Mouse (Mus musculus): Measurements from ENCODE around the gene Rap1b. TPM values are rescaled to one million over a fixed set of nuclear protein-coding genes. Genes with fewer than 3 reads are reported as not detected.

Gene Rap1b
- polyA plus RNA-seq, 1 experiment from 2014 or later, result 146 TPM

GRCm38 (mm10) chr10:117829472-117830155 is 16.2 kb downstream of the Rap1b start:
- WGBS, result 94% methylated on average over 7 of the region's 7 CpGs

GRCm38 (mm10) chr10:117829022-117829421 is 16.8 kb downstream of the Rap1b start:
- DNase-seq (ENCODE audit: low spot score), result no peak

More at GRCm38 (mm10) chr10:117829472-117830155, 16.2 kb downstream of the Rap1b start:
- no peak overlapping the region for H3K27ac ChIP-seq (replicated peaks)
- H3K36me3 ChIP-seq, result no peaks in the 10 kb centered on the region; the same call in 1 of the 2 replicates
- no peaks in the 10 kb centered on the region for H3K9me3 ChIP-seq (replicated peaks)
- H3K4me1 ChIP-seq, result no peaks in the 10 kb centered on the region
- H3K4me3 ChIP-seq, result no peak overlapping the region
- DNase-seq (ENCODE audit: low spot score), result no peak
- no peaks in the 10 kb centered on the region for H3K27me3 ChIP-seq (ENCODE audit: low read depth, poor library complexity, severe bottlenecking)

GRCm38 (mm10) chr10:117828536-117828935 is 17.3 kb downstream of the Rap1b start:
- Histone ChIP-seq H3K4me3 (no peak overlapping the region), H3K4me1 (no peaks in the 10 kb centered on the region), H3K27me3 (ENCODE audit: low read depth, poor library complexity, severe bottlenecking) (no peaks in the 10 kb centered on the region), H3K36me3 (peaks cover 9% of the 10 kb centered on the region), H3K27ac (replicated peaks) (no peak overlapping the region), H3K9me3 (replicated peaks) (no peaks in the 10 kb centered on the region)
- DNase-seq (ENCODE audit: low spot score), result no peak
- WGBS, result 77% methylated on average over 4 of the region's 4 CpGs

More at GRCm38 (mm10) chr10:117829022-117829421, 16.8 kb downstream of the Rap1b start:
- Histone ChIP-seq H3K4me1 (no peaks in the 10 kb centered on the region), H3K27me3 (ENCODE audit: low read depth, poor library complexity, severe bottlenecking) (no peaks in the 10 kb centered on the region), H3K36me3 (peaks cover 6% of the 10 kb centered on the region; the same call in 1 of the 2 replicates), H3K4me3 (no peak overlapping the region), H3K27ac (replicated peaks) (no peak overlapping the region), H3K9me3 (replicated peaks) (no peaks in the 10 kb centered on the region)
- 84% methylated on average over 4 of the region's 4 CpGs for WGBS

- no peaks in the 10 kb centered on the region for H3K4me1 ChIP-seq
- no peak overlapping the region for H3K4me3 ChIP-seq
- DNase-seq (ENCODE audit: low spot score), result no peak
- H3K27ac ChIP-seq (replicated peaks), result no peak overlapping the region
- no peaks in the 10 kb centered on the region for H3K9me3 ChIP-seq (replicated peaks)
- H3K27me3 ChIP-seq (ENCODE audit: low read depth, poor library complexity, severe bottlenecking), result no peaks in the 10 kb centered on the region
- WGBS, result 92% methylated on average over 4 of the region's 4 CpGs
- peaks cover 46% of the 10 kb centered on the region for H3K36me3 ChIP-seq
Observed at GRCm38 (mm10) chr10:117824647-117825046, 21.2 kb downstream of the Rap1b start.

- WGBS, result 85% methylated on average over 4 of the region's 4 CpGs
- no peak overlapping the region for H3K27ac ChIP-seq (replicated peaks)
- no peaks in the 10 kb centered on the region for H3K27me3 ChIP-seq (ENCODE audit: low read depth, poor library complexity, severe bottlenecking)
- H3K36me3 ChIP-seq, result peaks cover 51% of the 10 kb centered on the region
- no peaks in the 10 kb centered on the region for H3K4me1 ChIP-seq
- no peak overlapping the region for H3K4me3 ChIP-seq
- no peak for DNase-seq (ENCODE audit: low spot score)
- H3K9me3 ChIP-seq (replicated peaks), result no peaks in the 10 kb centered on the region
Observed at GRCm38 (mm10) chr10:117824139-117824538, 21.7 kb downstream of the Rap1b start.

GRCm38 (mm10) chr10:117823321-117823720 is 22.5 kb downstream of the Rap1b start:
- 90% methylated on average over 6 of the region's 6 CpGs for WGBS
- Histone ChIP-seq H3K27ac (replicated peaks) (no peak overlapping the region), H3K36me3 (peaks cover 59% of the 10 kb centered on the region)

GRCm38 (mm10) chr10:117818600-117818999 is 27.2 kb downstream of the Rap1b start:
- WGBS, result 90% methylated on average over 6 of the region's 6 CpGs
- H3K9me3 ChIP-seq (replicated peaks), result no peaks in the 10 kb centered on the region
- DNase-seq (ENCODE audit: low spot score), result no peak
- H3K36me3 ChIP-seq, result peaks cover 96% of the 10 kb centered on the region
- no peaks in the 10 kb centered on the region for H3K27me3 ChIP-seq (ENCODE audit: low read depth, poor library complexity, severe bottlenecking)
- no peaks in the 10 kb centered on the region for H3K4me1 ChIP-seq
- H3K4me3 ChIP-seq, result no peak overlapping the region
- H3K27ac ChIP-seq (replicated peaks), result no peak overlapping the region

More at GRCm38 (mm10) chr10:117823321-117823720, 22.5 kb downstream of the Rap1b start:
- Histone ChIP-seq H3K9me3 (replicated peaks) (no peaks in the 10 kb centered on the region), H3K27me3 (ENCODE audit: low read depth, poor library complexity, severe bottlenecking) (no peaks in the 10 kb centered on the region), H3K4me1 (no peaks in the 10 kb centered on the region), H3K4me3 (no peak overlapping the region)
- no peak for DNase-seq (ENCODE audit: low spot score)

- no peaks in the 10 kb centered on the region for H3K9me3 ChIP-seq (replicated peaks)
- DNase-seq (ENCODE audit: low spot score), result no peak
- no peaks in the 10 kb centered on the region for H3K4me1 ChIP-seq
- 94% methylated on average over 6 of the region's 6 CpGs for WGBS
- H3K27me3 ChIP-seq (ENCODE audit: low read depth, poor library complexity, severe bottlenecking), result no peaks in the 10 kb centered on the region
- H3K36me3 ChIP-seq, result peaks cover 97% of the 10 kb centered on the region
- no peak overlapping the region for H3K27ac ChIP-seq (replicated peaks)
- H3K4me3 ChIP-seq, result no peak overlapping the region
Observed at GRCm38 (mm10) chr10:117816721-117817120, 29.1 kb downstream of the Rap1b start.

GRCm38 (mm10) chr10:117812501-117812900 is 33.3 kb downstream of the Rap1b start:
- peaks cover 68% of the 10 kb centered on the region for H3K36me3 ChIP-seq
- H3K4me1 ChIP-seq, result 0 out of 2 replicates have a peak, but pooled peaks cover 3% of the 10 kb centered on the region
- no peak for DNase-seq (ENCODE audit: low spot score)
- 96% methylated on average over 2 of the region's 2 CpGs for WGBS
- H3K9me3 ChIP-seq (replicated peaks), result no peaks in the 10 kb centered on the region
- no peaks in the 10 kb centered on the region for H3K27me3 ChIP-seq (ENCODE audit: low read depth, poor library complexity, severe bottlenecking)
- no peak overlapping the region for H3K4me3 ChIP-seq
- no peak overlapping the region for H3K27ac ChIP-seq (replicated peaks)

GRCm38 (mm10) chr10:117811555-117811954 is 34.3 kb downstream of the Rap1b start:
- WGBS, result 92% methylated on average over 8 of the region's 8 CpGs
- Histone ChIP-seq H3K27ac (replicated peaks) (no peak overlapping the region), H3K4me3 (no peak overlapping the region), H3K9me3 (replicated peaks) (no peaks in the 10 kb centered on the region), H3K4me1 (0 out of 2 replicates have a peak, but pooled peaks cover 3% of the 10 kb centered on the region), H3K36me3 (peaks cover 59% of the 10 kb centered on the region), H3K27me3 (ENCODE audit: low read depth, poor library complexity, severe bottlenecking) (no peaks in the 10 kb centered on the region)
- no peak for DNase-seq (ENCODE audit: low spot score)

- Histone ChIP-seq H3K4me1 (0 out of 2 replicates have a peak, but pooled peaks cover 3% of the 10 kb centered on the region), H3K36me3 (peaks cover 49% of the 10 kb centered on the region), H3K4me3 (no peak overlapping the region), H3K9me3 (replicated peaks) (no peaks in the 10 kb centered on the region), H3K27me3 (ENCODE audit: low read depth, poor library complexity, severe bottlenecking) (no peaks in the 10 kb centered on the region), H3K27ac (replicated peaks) (no peak overlapping the region)
- no peak for DNase-seq (ENCODE audit: low spot score)
- WGBS, result 82% methylated on average over 11 of the region's 11 CpGs
Observed at GRCm38 (mm10) chr10:117810506-117810905, 35.3 kb downstream of the Rap1b start.

- no peaks in the 10 kb centered on the region for H3K27me3 ChIP-seq (ENCODE audit: low read depth, poor library complexity, severe bottlenecking)
- 89% methylated on average over 6 of the region's 6 CpGs for WGBS
- no peak overlapping the region for H3K27ac ChIP-seq (replicated peaks)
Observed at GRCm38 (mm10) chr10:117808068-117808467, 37.8 kb downstream of the Rap1b start.

GRCm38 (mm10) chr10:117805919-117806318 is 39.9 kb downstream of the Rap1b start:
- no peak overlapping the region for H3K4me3 ChIP-seq
- H3K27me3 ChIP-seq (ENCODE audit: low read depth, poor library complexity, severe bottlenecking), result no peaks in the 10 kb centered on the region
- WGBS, result 52% methylated on average over 9 of the region's 9 CpGs
- H3K36me3 ChIP-seq, result peaks cover 5% of the 10 kb centered on the region
- H3K27ac ChIP-seq (replicated peaks), result no peak overlapping the region
- 0 out of 2 replicates have a peak, but pooled peaks cover 3% of the 10 kb centered on the region for H3K4me1 ChIP-seq
- H3K9me3 ChIP-seq (replicated peaks), result no peaks in the 10 kb centered on the region
- DNase-seq (ENCODE audit: low spot score), result no peak

More at GRCm38 (mm10) chr10:117808068-117808467, 37.8 kb downstream of the Rap1b start:
- DNase-seq (ENCODE audit: low spot score), result no peak
- H3K4me3 ChIP-seq, result no peak overlapping the region
- H3K4me1 ChIP-seq, result 0 out of 2 replicates have a peak, but pooled peaks cover 3% of the 10 kb centered on the region
- no peaks in the 10 kb centered on the region for H3K9me3 ChIP-seq (replicated peaks)
- H3K36me3 ChIP-seq, result peaks cover 25% of the 10 kb centered on the region
